Mouse (Mus musculus) lung, embryonic 15.5 days (tissue): ENCODE data around the gene 1190005I06Rik. TPM values are rescaled to one million over a fixed set of nuclear protein-coding genes. Genes with fewer than 3 reads are reported as not detected.

Experiments
- ATAC-seq: fragments of 200-750 bp; cut with Nextera tagmentation; 2 replicates; pipeline ENCODE4 v1.8.0; 2017; ENCODE audit warnings: moderate number of reproducible peaks, borderline replicate concordance; ENCODE audit not compliant: low FRiP score, low TSS enrichment; ENCODE audit errors: extremely low read depth
- H3K27ac ChIP-seq: fragments of 300-500 bp; sonication (generic); 2 replicates; pipeline ENCODE4 v1.5.1; 2015; ENCODE audit warnings: moderate library complexity, mild to moderate bottlenecking, inconsistent platforms
- H3K27me3 ChIP-seq: fragments of 300-500 bp; sonication (generic); 2 replicates; pipeline ENCODE4 v1.6.1; 2015; ENCODE audit warnings: inconsistent platforms
- H3K36me3 ChIP-seq: fragments of 300-500 bp; sonication (generic); 2 replicates; pipeline ENCODE4 v1.6.1; 2015; ENCODE audit warnings: inconsistent platforms
- H3K4me1 ChIP-seq: fragments of 300-500 bp; sonication (generic); 2 replicates; pipeline ENCODE4 v1.6.1; 2015; ENCODE audit warnings: inconsistent platforms
- H3K4me2 ChIP-seq: fragments of 300-500 bp; sonication (generic); 2 replicates; pipeline ENCODE4 v1.6.1; 2015; ENCODE audit warnings: inconsistent platforms, mild to moderate bottlenecking, moderate library complexity
- H3K4me3 ChIP-seq: fragments of 300-500 bp; sonication (generic); 2 replicates; pipeline ENCODE4 v1.5.1; 2015; ENCODE audit warnings: mild to moderate bottlenecking, inconsistent platforms
- H3K9ac ChIP-seq: fragments of 300-500 bp; sonication (generic); 2 replicates; pipeline ENCODE4 v1.6.1; 2015; ENCODE audit warnings: inconsistent platforms
- H3K9me3 ChIP-seq: fragments of 300-500 bp; sonication (generic); 2 replicates; pipeline ENCODE4 v1.6.1; 2016; ENCODE audit warnings: inconsistent platforms
- WGBS: fragments of 180-500 bp; shearing (Covaris S2); methylation state at CpG from one replicate; pipeline ENCODE4 v1.1.7; 2015; 5-methylcytosine and 5-hydroxymethylcytosine counted together
- polyA plus RNA-seq: library from polyadenylated mRNA; unstranded; fragments of >200 nt; fragmentation: Nextera tagmentation; extraction: Ambion mirVana; gene quantifications from 2 replicates; pipeline ENCODE4 v1.2.1, GENCODE M21; 2015

1190005I06Rik gene
- polyA plus RNA-seq, 1 experiment from 2014 or later = 5.8 TPM

DNA sequence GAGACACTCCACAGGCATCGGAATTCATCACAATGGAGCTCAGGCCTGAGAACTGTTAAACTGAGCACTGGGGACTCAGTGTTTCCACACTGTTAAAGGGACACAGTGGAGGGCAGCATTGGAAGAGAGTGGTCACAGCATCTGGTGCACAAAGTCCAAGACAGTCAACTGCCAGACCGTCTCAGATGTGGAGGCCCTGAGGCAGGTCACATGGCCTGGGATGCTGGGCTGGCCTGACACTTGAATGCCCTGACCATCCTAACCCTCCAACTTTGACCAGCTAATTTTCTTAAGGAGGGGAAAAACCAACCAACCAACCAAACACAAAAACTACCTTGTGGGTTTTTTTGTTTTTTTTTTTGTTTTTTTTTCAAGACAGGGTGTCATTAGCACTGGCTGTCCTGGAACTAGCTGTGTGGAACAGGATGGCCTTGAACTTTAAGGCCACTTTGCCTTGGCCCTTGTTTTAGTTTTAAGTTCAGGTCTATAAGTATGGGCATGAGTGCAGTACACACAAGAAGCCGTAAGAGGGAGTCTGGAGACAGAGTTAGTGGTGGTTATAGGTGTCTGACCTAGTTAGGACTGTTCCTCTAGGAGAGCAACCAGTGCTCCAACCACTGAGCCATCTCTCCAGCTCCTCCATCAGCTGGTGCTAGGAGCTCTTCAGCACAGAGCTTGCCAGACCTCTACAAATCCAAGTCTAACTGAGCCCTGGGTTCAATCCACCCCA is 18.5 kb upstream of the 1190005I06Rik start:
- H3K4me2 ChIP-seq = peak overlapping the region; percentile 82
- WGBS = 63% methylated on average over 3 of the region's 3 CpGs
- peak overlapping the region; percentile 88 for H3K9ac ChIP-seq
- no peak overlapping the region for H3K27ac ChIP-seq
- H3K9me3 ChIP-seq = no peaks in the 10 kb centered on the region
- peak overlapping the region; percentile 81 for H3K4me3 ChIP-seq
- no peak for ATAC-seq
- H3K36me3 ChIP-seq = peaks cover 15% of the 10 kb centered on the region
- no peaks in the 10 kb centered on the region for H3K27me3 ChIP-seq
- peaks cover 38% of the 10 kb centered on the region for H3K4me1 ChIP-seq

DNA sequence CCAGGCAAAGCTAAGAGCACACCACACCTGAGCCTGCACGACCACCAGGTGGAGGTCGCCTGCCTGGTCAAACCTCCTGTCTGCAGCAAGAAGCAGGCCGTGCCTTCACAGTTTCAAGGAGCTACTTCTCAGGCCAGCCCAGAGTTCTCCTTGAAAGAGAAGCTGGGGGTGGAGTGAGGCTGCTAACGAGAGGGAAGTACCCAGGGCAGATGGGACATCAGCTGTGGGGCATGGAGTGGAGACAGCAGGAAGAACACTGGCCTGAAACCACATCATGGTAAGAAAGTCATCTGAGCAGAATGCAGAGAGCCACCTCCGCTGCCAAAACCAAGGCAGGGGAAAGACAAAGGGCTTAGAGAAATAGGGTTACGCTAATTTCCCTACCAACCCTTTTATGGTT is 17.1 kb upstream of the 1190005I06Rik start:
- Histone ChIP-seq H3K4me3 (no peak overlapping the region), H3K9ac (no peak overlapping the region), H3K4me1 (peaks cover 38% of the 10 kb centered on the region), H3K36me3 (0 out of 2 replicates have a peak, but pooled peaks cover 3% of the 10 kb centered on the region), H3K27ac (no peak overlapping the region), H3K4me2 (no peak overlapping the region), H3K9me3 (no peaks in the 10 kb centered on the region), H3K27me3 (no peaks in the 10 kb centered on the region)
- no peak for ATAC-seq
- WGBS = 76% methylated on average over 6 of the region's 6 CpGs

DNA sequence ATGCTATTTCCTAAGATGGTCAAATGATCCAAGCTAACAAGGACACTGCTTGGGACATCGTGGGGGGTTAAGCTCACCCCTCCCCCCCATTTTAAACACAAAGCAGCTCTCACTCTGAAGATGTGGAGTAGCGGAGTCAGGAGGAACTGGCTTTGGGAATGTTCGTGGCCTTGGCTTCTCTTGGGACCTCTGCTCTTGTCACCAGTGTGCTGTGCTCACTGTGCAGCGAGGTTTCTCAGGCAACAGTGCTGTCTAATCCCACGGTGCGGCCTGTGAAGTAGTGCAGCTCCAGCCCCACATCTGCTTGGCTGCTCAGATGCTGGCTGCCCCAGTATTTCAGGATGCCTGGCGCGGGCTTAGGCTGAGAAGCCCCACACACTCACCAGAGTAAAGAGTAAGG is 10.0 kb upstream of the 1190005I06Rik start:
- Histone ChIP-seq H3K9ac (no peak overlapping the region), H3K4me3 (no peak overlapping the region), H3K4me2 (no peak overlapping the region), H3K27me3 (no peaks in the 10 kb centered on the region), H3K9me3 (no peaks in the 10 kb centered on the region), H3K4me1 (no peaks in the 10 kb centered on the region), H3K27ac (no peak overlapping the region), H3K36me3 (peaks cover 51% of the 10 kb centered on the region)
- WGBS = 74% methylated on average over 8 of the region's 8 CpGs
- ATAC-seq = no peak

DNA sequence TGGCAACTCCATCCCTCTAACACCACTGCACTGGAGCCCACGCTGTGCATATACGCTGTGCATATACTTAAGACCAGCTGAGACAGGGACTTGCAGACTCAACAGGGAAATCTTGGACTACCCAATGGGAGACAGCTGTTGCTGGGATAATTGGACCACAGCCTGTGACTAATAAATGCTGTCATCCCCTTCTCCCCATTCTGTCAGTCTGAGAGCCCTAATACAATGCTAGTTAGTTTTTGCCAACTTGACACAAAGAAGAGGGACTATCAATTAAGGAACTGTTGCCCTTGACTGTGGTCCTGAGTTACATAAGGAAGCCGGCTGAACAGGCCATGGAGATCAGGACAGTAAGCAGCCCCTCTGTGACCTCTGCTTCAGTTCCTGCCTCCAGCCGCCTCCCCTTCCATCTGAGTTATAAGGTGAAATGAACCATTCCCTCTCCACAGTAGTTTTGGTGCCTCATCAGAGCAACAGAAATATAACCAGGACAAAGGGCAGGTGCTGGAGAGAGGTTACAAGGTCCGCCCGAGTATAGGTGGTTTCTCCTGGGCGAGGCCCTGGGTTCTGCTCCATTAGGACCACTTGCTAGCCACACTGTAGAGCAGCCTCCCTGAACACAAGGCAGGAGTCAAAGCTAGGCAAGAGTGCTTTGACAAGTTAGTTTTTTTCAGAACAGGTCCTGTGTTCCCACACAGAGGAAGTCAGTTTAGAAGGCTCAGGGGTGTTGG is 9.1 kb upstream of the 1190005I06Rik start:
- no peak for ATAC-seq
- Histone ChIP-seq H3K4me3 (no peak overlapping the region), H3K9me3 (no peaks in the 10 kb centered on the region), H3K36me3 (peaks cover 51% of the 10 kb centered on the region), H3K9ac (no peak overlapping the region), H3K4me1 (no peaks in the 10 kb centered on the region), H3K27ac (no peak overlapping the region), H3K4me2 (no peak overlapping the region), H3K27me3 (no peaks in the 10 kb centered on the region)
- 91% methylated on average over 7 of the region's 7 CpGs for WGBS

DNA sequence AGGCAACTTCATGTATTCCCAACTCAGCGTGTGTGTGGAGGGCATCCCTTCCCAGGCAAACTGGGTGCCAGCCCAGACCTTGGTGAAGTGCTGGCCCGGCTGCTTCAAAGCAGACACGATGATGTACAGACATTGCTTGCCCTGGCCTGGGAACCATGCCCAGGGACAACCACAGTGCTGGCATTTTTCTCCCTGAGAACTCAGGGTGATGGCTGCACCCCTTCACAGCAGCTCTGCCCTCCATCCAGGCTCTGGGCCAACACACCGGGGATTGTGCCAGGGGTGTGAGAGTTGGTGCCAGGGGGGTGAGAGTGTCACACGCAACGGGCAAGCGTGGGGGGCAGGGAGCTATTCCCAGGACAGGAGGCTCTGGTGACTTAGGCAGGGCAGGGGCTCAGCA is 2.8 kb downstream of the 1190005I06Rik start:
- H3K4me3 ChIP-seq = no peak overlapping the region
- H3K9ac ChIP-seq = no peak overlapping the region
- no peak overlapping the region for H3K4me2 ChIP-seq
- no peaks in the 10 kb centered on the region for H3K9me3 ChIP-seq
- no peak for ATAC-seq
- 0 out of 2 replicates have a peak overlapping the region, but pooled peaks have one; percentile 12 for H3K27ac ChIP-seq
- 0 out of 2 replicates have a peak, but pooled peaks cover 7% of the 10 kb centered on the region for H3K4me1 ChIP-seq
- H3K27me3 ChIP-seq = no peaks in the 10 kb centered on the region
- 49% methylated on average over 7 of the region's 7 CpGs for WGBS
- no peaks in the 10 kb centered on the region for H3K36me3 ChIP-seq

DNA sequence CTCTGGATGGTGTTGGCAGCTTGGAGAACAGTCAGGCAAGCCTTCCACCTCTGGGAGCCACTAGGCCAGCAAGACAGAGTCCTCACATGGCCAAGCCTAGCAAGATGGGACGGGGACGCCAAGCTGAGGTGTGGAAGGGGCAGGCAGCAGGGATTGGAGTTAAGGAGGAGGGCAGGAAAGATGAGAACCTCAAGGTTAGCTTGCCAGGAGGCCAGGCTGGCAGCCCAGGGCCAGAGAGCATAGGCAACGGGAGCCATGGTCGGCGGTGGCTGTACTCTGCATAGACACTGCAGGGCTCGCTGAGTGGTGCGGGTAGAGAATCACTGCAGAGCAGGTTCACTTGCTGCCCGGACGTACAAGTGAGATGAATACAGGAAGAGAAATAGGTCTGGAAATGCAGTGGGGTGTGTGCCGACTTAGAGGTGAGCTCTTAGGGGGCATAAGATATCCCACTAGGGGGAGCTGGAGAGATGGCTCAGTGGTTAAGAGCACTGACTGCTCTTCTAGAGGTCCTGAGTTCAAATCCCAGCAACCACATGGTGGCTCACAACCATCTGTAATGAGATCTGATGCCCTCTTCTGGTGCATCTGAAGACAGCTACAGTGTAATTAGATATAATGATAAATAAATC is 5.3 kb downstream of the 1190005I06Rik start:
- H3K27me3 ChIP-seq = no peaks in the 10 kb centered on the region
- H3K4me2 ChIP-seq = no peak overlapping the region
- H3K36me3 ChIP-seq = no peaks in the 10 kb centered on the region
- 75% methylated on average over 10 of the region's 10 CpGs for WGBS
- ATAC-seq = no peak
- H3K4me1 ChIP-seq = 0 out of 2 replicates have a peak, but pooled peaks cover 7% of the 10 kb centered on the region
- H3K9me3 ChIP-seq = no peaks in the 10 kb centered on the region
- H3K9ac ChIP-seq = no peak overlapping the region
- H3K4me3 ChIP-seq = no peak overlapping the region
- H3K27ac ChIP-seq = no peak overlapping the region

DNA sequence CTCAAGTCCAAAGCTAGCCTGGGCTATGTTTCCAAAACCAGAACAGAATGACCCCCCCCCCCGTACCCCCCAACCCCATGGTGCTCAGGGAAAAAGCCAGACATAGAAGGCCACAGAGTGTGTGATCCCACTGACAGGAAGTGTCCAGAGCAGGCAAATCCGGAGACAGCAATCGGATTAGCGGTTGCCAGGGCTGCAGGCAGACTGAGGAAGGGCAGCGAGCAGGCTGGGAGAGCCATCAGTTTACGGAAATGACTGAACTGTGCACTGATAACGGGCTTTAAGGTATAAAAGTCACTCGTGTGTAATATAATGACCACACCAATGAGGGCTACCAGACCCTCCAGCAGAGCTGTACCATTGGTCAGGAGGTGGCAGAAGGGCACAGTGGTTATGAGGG is 6.2 kb downstream of the 1190005I06Rik start:
- Histone ChIP-seq H3K36me3 (no peaks in the 10 kb centered on the region), H3K4me2 (no peak overlapping the region), H3K4me1 (0 out of 2 replicates have a peak, but pooled peaks cover 7% of the 10 kb centered on the region), H3K9me3 (no peaks in the 10 kb centered on the region), H3K4me3 (no peak overlapping the region), H3K27ac (no peak overlapping the region), H3K27me3 (no peaks in the 10 kb centered on the region), H3K9ac (no peak overlapping the region)
- WGBS = 20% methylated on average over 8 of the region's 8 CpGs
- no peak for ATAC-seq

DNA sequence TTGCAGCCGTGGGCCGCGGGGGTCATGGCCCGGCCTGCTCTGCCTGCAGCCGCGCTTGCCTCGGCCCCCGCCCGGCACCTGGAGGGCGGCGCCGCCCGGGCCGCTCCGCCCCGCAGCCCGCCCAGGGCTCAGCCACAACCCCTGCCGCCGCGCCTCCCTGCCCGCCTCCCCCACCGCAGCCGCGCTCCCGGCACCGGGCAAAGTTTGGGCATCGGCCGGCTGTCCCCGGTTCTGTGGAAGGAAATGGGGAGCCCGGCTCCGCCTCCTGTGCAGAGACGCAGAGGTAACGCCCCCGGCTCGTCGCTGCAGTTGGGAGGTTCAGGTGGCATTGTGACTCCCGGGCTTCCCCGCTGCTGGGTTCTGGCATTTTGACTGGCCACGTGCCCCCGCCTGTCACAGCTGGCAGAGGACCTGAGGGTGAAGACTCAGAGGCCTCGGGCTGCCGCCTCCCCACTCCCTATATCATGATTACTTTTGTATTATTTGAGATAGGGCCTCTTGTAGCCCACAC is 13.0 kb downstream of the 1190005I06Rik start:
- Histone ChIP-seq H3K4me1 (peaks cover 21% of the 10 kb centered on the region), H3K36me3 (no peaks in the 10 kb centered on the region), H3K4me2 (peak overlapping the region; percentile 98), H3K27ac (no peak overlapping the region), H3K9me3 (no peaks in the 10 kb centered on the region), H3K4me3 (peak overlapping the region; percentile 59), H3K9ac (peak overlapping the region; percentile 59), H3K27me3 (peaks cover 28% of the 10 kb centered on the region)
- ATAC-seq = peak; percentile 36
- 1% methylated on average over 40 of the region's 42 CpGs for WGBS

DNA sequence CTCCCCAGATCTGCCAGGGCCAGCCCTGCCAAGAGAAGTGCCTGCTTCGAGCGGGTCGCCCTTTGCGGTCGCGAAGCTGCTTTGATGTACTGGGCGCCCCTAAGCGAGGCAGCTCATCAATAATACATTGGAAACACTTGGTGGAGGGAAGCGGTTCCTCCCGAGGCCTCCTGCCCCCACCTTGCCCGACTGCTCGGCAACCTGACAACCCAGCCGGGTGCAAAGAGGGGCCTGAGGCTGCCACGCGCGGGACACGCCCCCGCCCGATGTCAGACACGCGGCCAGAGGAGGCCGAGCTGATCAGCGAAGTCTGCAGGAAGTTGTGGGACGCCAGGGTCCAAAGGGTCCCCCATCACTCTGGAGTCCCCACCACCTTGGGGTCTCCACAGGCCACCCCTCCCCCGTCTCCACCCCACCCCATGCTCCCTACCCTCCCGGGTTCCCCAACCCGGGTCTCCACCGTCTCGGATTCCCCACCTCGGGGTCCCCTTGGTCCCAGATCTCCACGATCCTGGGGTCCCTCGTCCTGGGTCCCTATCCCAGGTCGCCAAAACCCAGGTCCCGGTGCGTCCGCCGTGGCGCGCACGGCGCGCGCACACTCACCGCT is 13.7 kb downstream of the 1190005I06Rik start:
- Histone ChIP-seq H3K9me3 (no peaks in the 10 kb centered on the region), H3K9ac (peak overlapping the region; percentile 59), H3K4me3 (peak overlapping the region; percentile 59), H3K36me3 (no peaks in the 10 kb centered on the region), H3K4me2 (peak overlapping the region; percentile 98), H3K4me1 (peaks cover 21% of the 10 kb centered on the region), H3K27ac (no peak overlapping the region), H3K27me3 (peaks cover 28% of the 10 kb centered on the region)
- ATAC-seq = peak; percentile 16
- 1% methylated on average over 44 of the region's 44 CpGs for WGBS

DNA sequence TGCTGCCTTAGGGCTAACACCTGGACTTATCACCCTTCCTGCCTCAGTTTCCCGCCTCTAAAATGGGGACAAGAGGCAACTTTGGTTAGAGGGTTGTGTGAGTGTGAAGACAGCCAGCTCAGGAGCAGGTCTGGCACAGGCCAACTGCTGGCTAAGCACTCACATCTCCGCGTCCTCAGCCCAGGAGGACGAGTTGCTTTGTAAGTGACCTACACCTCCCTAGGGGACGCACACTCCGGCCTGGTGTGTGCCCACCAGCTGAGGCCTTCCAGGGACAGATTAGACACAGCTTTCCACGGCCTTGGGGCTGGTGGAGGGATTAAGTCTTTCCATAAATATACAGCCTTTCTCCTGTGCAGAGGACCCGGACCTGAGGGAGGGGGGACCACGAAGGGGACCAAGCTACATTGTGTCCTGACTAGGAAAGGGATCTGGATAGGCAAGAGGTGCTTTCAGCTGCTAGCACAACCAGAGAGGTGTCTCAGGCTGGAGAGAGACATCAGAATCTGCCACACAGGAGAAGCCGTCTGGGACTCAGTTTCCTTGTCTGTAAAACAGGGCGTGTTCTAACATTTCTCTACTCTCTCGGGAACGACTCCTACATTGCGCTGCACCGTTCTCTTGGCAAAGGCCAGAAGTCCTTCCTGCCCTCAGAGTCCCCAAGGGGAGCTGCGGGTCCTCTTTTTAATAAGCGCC is 14.3 kb downstream of the 1190005I06Rik start:
- peaks cover 28% of the 10 kb centered on the region for H3K27me3 ChIP-seq
- H3K4me2 ChIP-seq = peak overlapping the region; percentile 98
- H3K9ac ChIP-seq = peak overlapping the region; percentile 59
- peak overlapping the region; percentile 59 for H3K4me3 ChIP-seq
- H3K36me3 ChIP-seq = no peaks in the 10 kb centered on the region
- H3K27ac ChIP-seq = no peak overlapping the region
- ATAC-seq = no peak
- 42% methylated on average over 17 of the region's 17 CpGs for WGBS
- peaks cover 21% of the 10 kb centered on the region for H3K4me1 ChIP-seq
- H3K9me3 ChIP-seq = no peaks in the 10 kb centered on the region
